Mouse (Mus musculus) ES-Bruce4 (cell line): ENCODE results near the gene Itgb2.

Source experiments
- CTCF ChIP-seq: IDR thresholded peaks from one replicate; pipeline ENCODE4 v1.8.1; 2011; ENCODE audit warnings: low read depth, low read length
- EP300 ChIP-seq: IDR thresholded peaks from 2 replicates; pipeline ENCODE4 v1.6.1; 2011; ENCODE audit warnings: low read depth, low read length; ENCODE audit not compliant: insufficient read depth
- POLR2A ChIP-seq: IDR thresholded peaks from one replicate; pipeline ENCODE4 v1.8.1; 2011; ENCODE audit warnings: low read length; ENCODE audit not compliant: insufficient read depth

DNA sequence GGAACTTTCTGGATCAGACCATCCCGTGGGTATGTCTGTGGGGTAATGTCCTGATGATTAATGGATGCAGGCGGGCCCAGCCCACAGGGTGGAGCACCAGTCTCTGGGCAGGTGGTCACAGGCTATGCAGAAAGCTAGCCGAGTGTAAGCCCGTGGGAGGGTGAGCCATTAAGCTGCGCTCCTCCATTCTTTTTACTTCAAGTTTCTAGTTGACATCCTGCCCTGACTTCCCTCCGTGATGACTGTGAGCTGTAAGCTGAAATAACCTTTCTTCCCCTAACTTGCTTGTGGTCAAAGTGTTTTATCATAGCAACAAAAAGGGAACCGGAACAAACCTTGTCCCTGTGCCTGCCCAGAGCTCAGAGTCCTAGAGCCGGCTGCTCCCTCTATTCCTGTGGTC is 6.7 kb downstream of the Itgb2 start:
- TF ChIP-seq CTCF (no peak), POLR2A (no peak), EP300 (no peak)
